In genomic region chr5:53171611-53172255, GRCm38 (mm10) we compare ENCODE assay signal across 14 mouse cellular contexts. TPM values are rescaled to one million over a fixed set of nuclear protein-coding genes. Genes with fewer than 3 reads are reported as not detected.
"Had no signal": no experiment of that assay in that cellular context is flagged by ENCODE, and none has a peak within 500 bp of the region (broad histone marks: within the 10 kb centered on the region; RNA-seq: fewer than 3 reads in every experiment).

No protein-coding gene starts in this region.

- H3K27ac ChIP-seq: kidney, embryonic 15.5 days; liver, embryonic 13.5 days had no signal

- H3K9me3 ChIP-seq: kidney, embryonic 15.5 days; liver, embryonic 13.5 days had no signal

- H3K9ac ChIP-seq: kidney, embryonic 15.5 days; liver, embryonic 13.5 days had no signal

- H3K4me1 ChIP-seq: kidney, embryonic 15.5 days; liver, embryonic 13.5 days had no signal

- H3K4me2 ChIP-seq: kidney, embryonic 15.5 days; liver, embryonic 13.5 days; midbrain, embryonic 11.5 days had no signal

- H3K36me3 ChIP-seq: liver, embryonic 13.5 days had no signal

- H3K27me3 ChIP-seq: kidney, embryonic 15.5 days; liver, embryonic 13.5 days had no signal

- H3K4me3 ChIP-seq: kidney, embryonic 15.5 days; liver, embryonic 13.5 days had no signal

- DNase-seq: kidney, postnatal 10 days; kidney, postnatal 36 days; liver, embryonic 13.5 days; lung, adult 2 months; lung, postnatal 14 days; lung, postnatal 4 days; midbrain, embryonic 14.5 days; thymus, adult 18-20 months; thymus, postnatal 14 days; thymus, postnatal 4 days had no signal

RNA-seq across cellular contexts. Expression of gene Sel1l3, which starts 42.0 kb away (rescaled TPM):
- total RNA-seq: megakaryocyte progenitor cell, adult 5-6 weeks; megakaryocyte-erythroid progenitor cell, adult 5-6 weeks had no signal
